Mouse (Mus musculus) neural tube, embryonic 11.5 days (tissue): ENCODE results near the gene Zfp61. TPM values are rescaled to one million over a fixed set of nuclear protein-coding genes. Genes with fewer than 3 reads are reported as not detected.

Experiments
- ATAC-seq: fragments of 200-750 bp; cut with Nextera tagmentation; 2 replicates; pipeline ENCODE4 v1.8.0; 2017; ENCODE audit warnings: moderate number of reproducible peaks, mild to moderate bottlenecking, moderate TSS enrichment, moderate library complexity; ENCODE audit not compliant: insufficient read depth, low FRiP score, low TSS enrichment
- DNase-seq: peaks from one replicate; pipeline ENCODE4 v3.0.0-alpha.2; 2015; ENCODE audit warnings: low spot score
- H3K27ac ChIP-seq: fragments of 300-500 bp; sonication (generic); 2 replicates; pipeline ENCODE4 v1.5.1; 2014; ENCODE audit warnings: low read depth, mild to moderate bottlenecking, low read length
- H3K27me3 ChIP-seq: fragments of 300-500 bp; sonication (generic); 2 replicates; pipeline ENCODE4 v1.6.1; 2014; ENCODE audit warnings: mild to moderate bottlenecking, low read length, mixed read lengths; ENCODE audit not compliant: control insufficient read depth, insufficient read depth
- H3K36me3 ChIP-seq: fragments of 300-500 bp; sonication (generic); 2 replicates; pipeline ENCODE4 v1.6.1; 2014; ENCODE audit warnings: mild to moderate bottlenecking, low read length, moderate library complexity, mixed read lengths; ENCODE audit not compliant: control insufficient read depth, insufficient read depth
- H3K4me1 ChIP-seq: fragments of 300-500 bp; sonication (generic); 2 replicates; pipeline ENCODE4 v1.6.1; 2014; ENCODE audit warnings: low read length, mixed read lengths; ENCODE audit not compliant: control insufficient read depth, insufficient read depth
- H3K4me2 ChIP-seq: fragments of 300-500 bp; sonication (generic); 2 replicates; pipeline ENCODE4 v1.6.1; 2014; ENCODE audit warnings: low read depth, mild to moderate bottlenecking, moderate library complexity
- H3K4me3 ChIP-seq: fragments of 300-500 bp; sonication (generic); 2 replicates; pipeline ENCODE4 v1.5.1; 2014; ENCODE audit warnings: low read depth, low read length
- H3K9ac ChIP-seq: fragments of 300-500 bp; sonication (generic); 2 replicates; pipeline ENCODE4 v1.6.1; 2014; ENCODE audit warnings: mild to moderate bottlenecking, low read length
- H3K9me3 ChIP-seq: fragments of 300-500 bp; sonication (generic); 2 replicates; pipeline ENCODE4 v1.6.1; 2016; ENCODE audit warnings: low read length; ENCODE audit not compliant: control insufficient read depth
- WGBS: fragments of 180-500 bp; shearing (Covaris S2); extraction: QIAGEN DNeasy Blood & Tissue Kit; methylation state at CpG from one replicate; pipeline ENCODE4 v1.1.7; 2014; 5-methylcytosine and 5-hydroxymethylcytosine counted together
- polyA plus RNA-seq: library from polyadenylated mRNA; unstranded; fragments of >200 nt; fragmentation: Nextera tagmentation; extraction: Ambion mirVana; gene quantifications from 2 replicates; pipeline ENCODE4 v1.2.1, GENCODE M21; 2014

Zfp61 gene
- polyA plus RNA-seq, 1 experiment from 2014 or later = 40.9 TPM

- peak; percentile 81 for ATAC-seq
- peak; percentile 87 for DNase-seq
- Histone ChIP-seq H3K4me3 (peak overlapping the region; percentile 75), H3K9ac (peak overlapping the region; percentile 87), H3K27me3 (no peaks in the 10 kb centered on the region), H3K4me2 (peak overlapping the region; percentile 90), H3K36me3 (peaks cover 14% of the 10 kb centered on the region), H3K4me1 (peaks cover 9% of the 10 kb centered on the region), H3K27ac (peak overlapping the region; percentile 84), H3K9me3 (no peaks in the 10 kb centered on the region)
- WGBS = 0% methylated on average over 43 of the region's 47 CpGs
Measured at GRCm38 (mm10) chr7:24298973-24299708, 1.9 kb downstream of the Zfp61 start.

- peaks cover 9% of the 10 kb centered on the region for H3K4me1 ChIP-seq
- peaks cover 14% of the 10 kb centered on the region for H3K36me3 ChIP-seq
- WGBS = 0% methylated on average over 12 of the region's 12 CpGs
- ATAC-seq (peak; percentile 33; the same call in 1 of the 2 replicates), DNase-seq (no peak)
- peak overlapping the region; percentile 75 for H3K4me3 ChIP-seq
- H3K9me3 ChIP-seq = no peaks in the 10 kb centered on the region
- H3K4me2 ChIP-seq = peak overlapping the region; percentile 90
- H3K27ac ChIP-seq = peak overlapping the region; percentile 84
- H3K9ac ChIP-seq = peak overlapping the region; percentile 87
- no peaks in the 10 kb centered on the region for H3K27me3 ChIP-seq
Measured at GRCm38 (mm10) chr7:24298635-24298972, 2.4 kb downstream of the Zfp61 start.

- DNase-seq = no peak
- WGBS = 95% methylated on average over 15 of the region's 15 CpGs
Measured at GRCm38 (mm10) chr7:24297361-24298095, 3.5 kb downstream of the Zfp61 start.

GRCm38 (mm10) chr7:24296386-24296785, 4.6 kb downstream of the Zfp61 start:
- Histone ChIP-seq H3K4me1 (peaks cover 9% of the 10 kb centered on the region), H3K9ac (no peak overlapping the region), H3K27me3 (no peaks in the 10 kb centered on the region), H3K9me3 (no peaks in the 10 kb centered on the region), H3K27ac (no peak overlapping the region), H3K36me3 (peaks cover 18% of the 10 kb centered on the region), H3K4me3 (no peak overlapping the region), H3K4me2 (no peak overlapping the region)
- no peak for ATAC-seq
- 91% methylated on average over 7 of the region's 7 CpGs for WGBS
- no peak for DNase-seq

More at GRCm38 (mm10) chr7:24297361-24298095, 3.5 kb downstream of the Zfp61 start:
- no peaks in the 10 kb centered on the region for H3K27me3 ChIP-seq
- peak overlapping the region; percentile 87; the same call in 1 of the 2 replicates for H3K9ac ChIP-seq
- H3K27ac ChIP-seq = no peak overlapping the region
- H3K36me3 ChIP-seq = peaks cover 11% of the 10 kb centered on the region
- H3K4me3 ChIP-seq = peak overlapping the region; percentile 75
- ATAC-seq = no peak
- no peaks in the 10 kb centered on the region for H3K9me3 ChIP-seq
- peak overlapping the region; percentile 90 for H3K4me2 ChIP-seq
- peaks cover 9% of the 10 kb centered on the region for H3K4me1 ChIP-seq

GRCm38 (mm10) chr7:24295376-24295775, 5.7 kb downstream of the Zfp61 start:
- Histone ChIP-seq H3K27ac (no peak overlapping the region), H3K4me1 (peaks cover 6% of the 10 kb centered on the region), H3K4me2 (no peak overlapping the region), H3K4me3 (no peak overlapping the region), H3K9me3 (no peaks in the 10 kb centered on the region), H3K27me3 (no peaks in the 10 kb centered on the region), H3K36me3 (peaks cover 27% of the 10 kb centered on the region), H3K9ac (no peak overlapping the region)
- DNase-seq = no peak
- ATAC-seq = no peak
- WGBS = 96% methylated on average over 7 of the region's 7 CpGs

GRCm38 (mm10) chr7:24294763-24295162, 6.3 kb downstream of the Zfp61 start:
- DNase-seq (no peak), ATAC-seq (no peak)
- 97% methylated on average over 4 of the region's 4 CpGs for WGBS
- no peak overlapping the region for H3K9ac ChIP-seq
- no peaks in the 10 kb centered on the region for H3K9me3 ChIP-seq
- no peak overlapping the region for H3K4me3 ChIP-seq
- H3K27me3 ChIP-seq = no peaks in the 10 kb centered on the region
- H3K4me2 ChIP-seq = no peak overlapping the region
- no peak overlapping the region for H3K27ac ChIP-seq
- H3K36me3 ChIP-seq = peaks cover 30% of the 10 kb centered on the region
- H3K4me1 ChIP-seq = peaks cover 6% of the 10 kb centered on the region; the same call in 1 of the 2 replicates

GRCm38 (mm10) chr7:24293061-24293851, 7.8 kb downstream of the Zfp61 start:
- 87% methylated on average over 12 of the region's 12 CpGs for WGBS
- Histone ChIP-seq H3K9ac (no peak overlapping the region), H3K27ac (no peak overlapping the region), H3K4me3 (no peak overlapping the region), H3K4me1 (peaks cover 6% of the 10 kb centered on the region; the same call in 1 of the 2 replicates), H3K4me2 (no peak overlapping the region), H3K36me3 (peaks cover 30% of the 10 kb centered on the region), H3K9me3 (no peaks in the 10 kb centered on the region), H3K27me3 (no peaks in the 10 kb centered on the region)
- DNase-seq = no peak
- no peak for ATAC-seq

GRCm38 (mm10) chr7:24291387-24292090, 9.5 kb downstream of the Zfp61 start:
- Histone ChIP-seq H3K27me3 (no peaks in the 10 kb centered on the region), H3K9me3 (no peaks in the 10 kb centered on the region), H3K27ac (no peak overlapping the region), H3K9ac (no peak overlapping the region), H3K4me2 (no peak overlapping the region), H3K36me3 (peaks cover 30% of the 10 kb centered on the region), H3K4me1 (no peaks in the 10 kb centered on the region), H3K4me3 (no peak overlapping the region)
- DNase-seq = no peak
- no peak for ATAC-seq
- 89% methylated on average over 27 of the region's 27 CpGs for WGBS
